Mouse (Mus musculus) stomach, embryonic 16.5 days (tissue): ENCODE results near the gene Fxyd5. TPM values are rescaled to one million over a fixed set of nuclear protein-coding genes. Genes with fewer than 3 reads are reported as not detected.
A peak's percentile ranks its signal among the peaks of the same experiment; 100 is the strongest.

ENCODE experiments used
- ATAC-seq: fragments of 200-750 bp; cut with Nextera tagmentation; 2 replicates; pipeline ENCODE4 v1.8.0; 2017; ENCODE audit warnings: moderate number of reproducible peaks, moderate TSS enrichment; ENCODE audit not compliant: insufficient read depth, low FRiP score
- H3K27ac ChIP-seq: fragments of 300-500 bp; sonication (generic); 2 replicates; pipeline ENCODE4 v1.5.1; 2014; ENCODE audit warnings: low read length
- H3K27me3 ChIP-seq: fragments of 300-500 bp; sonication (generic); 2 replicates; pipeline ENCODE4 v1.6.1; 2014; ENCODE audit warnings: low read length, control low read depth, mixed read lengths; ENCODE audit not compliant: control insufficient read depth, insufficient read depth
- H3K36me3 ChIP-seq: fragments of 300-500 bp; sonication (generic); 2 replicates; pipeline ENCODE4 v1.6.1; 2014; ENCODE audit warnings: low read length; ENCODE audit not compliant: control insufficient read depth, insufficient read depth
- H3K4me1 ChIP-seq: fragments of 300-500 bp; sonication (generic); 2 replicates; pipeline ENCODE4 v1.6.1; 2014; ENCODE audit warnings: low read length, control low read depth, mixed read lengths; ENCODE audit not compliant: control insufficient read depth, insufficient read depth
- H3K4me2 ChIP-seq: fragments of 300-500 bp; sonication (generic); 2 replicates; pipeline ENCODE4 v1.6.1; 2014; ENCODE audit warnings: low read depth, low read length, mixed read lengths
- H3K4me3 ChIP-seq: fragments of 300-500 bp; sonication (generic); replicated peaks from 2 replicates; pipeline ENCODE4 v1.5.1; 2014; ENCODE audit warnings: mild to moderate bottlenecking, low read length
- H3K9ac ChIP-seq: fragments of 300-500 bp; sonication (generic); 2 replicates; pipeline ENCODE4 v1.6.1; 2014; ENCODE audit warnings: low read length
- H3K9me3 ChIP-seq: fragments of 300-500 bp; sonication (generic); replicated peaks from 2 replicates; pipeline ENCODE4 v1.6.1; 2016; ENCODE audit warnings: low read length, control low read depth; ENCODE audit not compliant: control insufficient read depth
- WGBS: fragments of 180-500 bp; shearing (Covaris S2); extraction: QIAGEN DNeasy Blood & Tissue Kit; methylation state at CpG from one replicate; pipeline ENCODE4 v1.1.7; 2014; 5-methylcytosine and 5-hydroxymethylcytosine counted together
- polyA plus RNA-seq: library from polyadenylated mRNA; unstranded; fragments of >200 nt; fragmentation: Nextera tagmentation; extraction: Ambion mirVana; gene quantifications from 2 replicates; pipeline ENCODE4 v1.2.1, GENCODE M21; 2015

Gene Fxyd5
- polyA plus RNA-seq, 1 experiment from 2014 or later: 28.0 TPM

DNA sequence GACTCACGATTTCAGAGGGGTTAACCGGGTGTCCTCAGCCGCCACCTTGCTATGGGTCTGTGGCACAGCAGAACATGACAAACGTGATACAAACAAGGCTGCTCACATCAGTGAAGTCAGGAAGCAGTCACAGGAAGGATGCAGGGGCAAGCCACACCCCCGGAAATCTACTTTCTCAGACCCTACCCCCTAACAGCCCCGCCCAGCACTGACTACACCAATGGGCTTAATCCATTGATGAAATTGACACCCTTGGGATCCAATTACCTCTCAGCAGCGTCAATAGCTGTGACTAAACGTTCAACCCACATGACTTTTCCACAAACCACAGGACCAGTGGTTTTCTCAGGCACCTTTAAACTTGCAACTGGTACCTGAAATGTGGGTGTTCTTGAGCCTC, 13.7 kb downstream of the Fxyd5 start:
- ATAC-seq: no peak
- no peaks in the 10 kb centered on the region for H3K36me3 ChIP-seq
- WGBS: 65% methylated on average over 8 of the region's 8 CpGs

DNA sequence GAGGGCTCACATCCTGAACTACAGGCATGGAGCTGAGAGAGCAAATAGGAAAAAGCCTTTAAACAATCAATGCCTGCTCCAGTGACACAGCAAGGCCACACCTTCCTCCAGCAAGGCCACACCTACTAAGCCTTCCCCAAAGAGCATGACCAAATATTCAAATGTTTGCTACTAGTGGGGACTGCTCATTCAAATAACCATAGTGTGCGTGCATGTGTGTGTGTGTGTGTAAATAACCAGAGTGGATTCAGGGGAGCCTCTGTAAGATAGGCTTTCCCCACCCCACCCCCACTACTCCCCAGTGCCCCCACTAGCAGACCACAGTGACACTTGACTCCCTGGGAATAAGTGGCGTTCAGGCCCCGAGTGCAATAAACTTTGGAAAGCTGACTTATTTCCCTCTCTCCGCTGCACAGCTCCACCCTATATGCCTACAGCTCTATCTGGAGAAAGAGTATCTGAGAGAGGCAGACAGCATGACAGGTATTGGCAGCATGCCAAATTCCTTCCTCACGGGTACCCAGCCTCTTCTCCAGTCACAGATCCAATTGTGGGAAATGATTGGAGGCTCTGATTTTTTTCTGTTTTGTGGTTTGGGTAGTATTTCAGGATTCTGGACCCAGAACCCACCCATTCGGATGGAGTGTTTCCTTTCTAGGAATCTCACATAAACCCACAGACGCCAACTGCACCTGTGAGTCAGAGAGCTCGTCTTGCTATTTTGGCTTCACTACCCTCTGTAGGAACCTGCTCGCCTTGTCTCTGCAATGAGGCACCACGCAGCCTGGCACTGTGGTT, 25.0 kb downstream of the Fxyd5 start:
- 0 out of 2 replicates have a peak overlapping the region, but pooled peaks have one; percentile 41 for H3K27ac ChIP-seq
- ATAC-seq: peak; percentile 76
- H3K27me3 ChIP-seq: no peaks in the 10 kb centered on the region
- no peak overlapping the region for H3K9ac ChIP-seq
- no peaks in the 10 kb centered on the region for H3K9me3 ChIP-seq
- no peak overlapping the region for H3K4me2 ChIP-seq
- WGBS: 31% methylated on average over 10 of the region's 10 CpGs
- H3K36me3 ChIP-seq: no peaks in the 10 kb centered on the region
- H3K4me1 ChIP-seq: 0 out of 2 replicates have a peak, but pooled peaks cover 5% of the 10 kb centered on the region
- H3K4me3 ChIP-seq: no peak overlapping the region

More for the DNA sequence above, 13.7 kb downstream of the Fxyd5 start:
- no peak overlapping the region for H3K27ac ChIP-seq
- H3K9ac ChIP-seq: no peak overlapping the region
- H3K27me3 ChIP-seq: no peaks in the 10 kb centered on the region
- H3K4me3 ChIP-seq: no peak overlapping the region
- H3K4me2 ChIP-seq: no peak overlapping the region
- H3K4me1 ChIP-seq: no peaks in the 10 kb centered on the region
- H3K9me3 ChIP-seq: no peaks in the 10 kb centered on the region

DNA sequence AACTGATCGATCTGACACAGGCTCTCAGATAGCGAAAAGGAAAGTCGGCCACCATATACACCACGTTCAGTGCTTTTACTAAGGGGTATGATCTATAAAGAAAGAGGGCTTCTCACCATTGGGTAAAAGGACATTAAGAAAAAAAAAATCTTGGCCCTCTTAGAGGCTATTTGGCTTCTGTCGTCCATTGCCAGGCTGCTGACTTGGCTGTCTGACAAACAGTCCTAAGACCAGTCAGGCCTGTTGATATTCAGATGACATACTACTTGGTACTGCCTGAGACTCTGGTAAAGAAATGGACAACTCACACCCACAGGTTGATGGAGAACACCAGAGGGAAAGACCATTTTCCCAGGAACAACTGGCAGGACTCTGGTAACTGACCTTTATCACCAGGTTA, 29.3 kb downstream of the Fxyd5 start:
- 71% methylated on average over 5 of the region's 5 CpGs for WGBS
- 0 out of 2 replicates have a peak, but pooled peaks cover 5% of the 10 kb centered on the region for H3K4me1 ChIP-seq
- no peak overlapping the region for H3K27ac ChIP-seq
- no peak overlapping the region for H3K4me2 ChIP-seq
- H3K4me3 ChIP-seq: no peak overlapping the region
- no peaks in the 10 kb centered on the region for H3K36me3 ChIP-seq
- no peak for ATAC-seq
- no peaks in the 10 kb centered on the region for H3K9me3 ChIP-seq
- H3K9ac ChIP-seq: no peak overlapping the region
- H3K27me3 ChIP-seq: no peaks in the 10 kb centered on the region

DNA sequence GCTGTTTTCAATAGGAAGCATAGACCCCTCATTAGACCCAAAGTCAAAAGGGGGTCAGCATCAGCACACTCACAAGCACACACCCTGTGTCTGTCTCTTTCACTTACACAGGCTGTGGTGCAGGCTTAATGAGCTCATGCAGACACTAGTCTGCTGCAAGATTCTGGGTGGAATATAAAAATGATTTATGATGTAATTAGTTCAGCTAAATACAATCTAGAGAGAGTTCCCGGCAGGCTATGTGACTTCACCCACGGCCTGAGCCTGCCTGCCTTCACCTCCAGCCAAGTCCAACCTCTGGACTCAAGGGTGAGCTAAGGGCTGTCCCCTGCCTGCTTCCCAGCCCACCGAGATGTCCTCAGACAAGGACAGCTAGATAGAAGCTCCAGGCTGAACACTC, 33.4 kb downstream of the Fxyd5 start:
- peak; percentile 34; the same call in 1 of the 2 replicates for ATAC-seq
- no peaks in the 10 kb centered on the region for H3K27me3 ChIP-seq
- 28% methylated on average over 3 of the region's 3 CpGs for WGBS
- no peaks in the 10 kb centered on the region for H3K9me3 ChIP-seq
- no peak overlapping the region for H3K4me2 ChIP-seq
- H3K36me3 ChIP-seq: no peaks in the 10 kb centered on the region
- H3K27ac ChIP-seq: no peak overlapping the region
- no peak overlapping the region for H3K4me3 ChIP-seq
- H3K9ac ChIP-seq: no peak overlapping the region
- H3K4me1 ChIP-seq: no peaks in the 10 kb centered on the region

DNA sequence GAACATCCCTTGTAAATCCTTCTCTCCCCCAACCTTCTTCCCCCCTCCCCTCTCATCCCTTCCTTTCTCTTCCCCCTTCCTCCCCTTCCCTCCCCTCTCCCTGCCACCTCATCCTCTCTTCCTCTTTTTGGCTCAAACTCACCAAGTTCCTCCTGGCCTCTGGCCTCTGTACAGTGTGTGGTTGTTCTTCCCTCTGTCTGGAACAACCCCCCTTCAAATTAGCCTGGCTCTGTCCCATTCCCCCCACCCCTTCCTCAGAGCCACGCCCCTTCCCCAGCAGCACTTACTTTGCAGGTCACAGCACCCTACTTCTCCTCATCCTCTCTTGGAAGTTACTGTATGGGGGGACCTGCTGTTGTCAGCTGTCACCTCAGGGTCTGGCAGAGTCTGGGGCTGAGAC, 34.1 kb downstream of the Fxyd5 start:
- peak; percentile 44; the same call in 1 of the 2 replicates for ATAC-seq
- Histone ChIP-seq H3K4me2 (no peak overlapping the region), H3K4me1 (no peaks in the 10 kb centered on the region), H3K9ac (no peak overlapping the region), H3K27me3 (no peaks in the 10 kb centered on the region), H3K36me3 (no peaks in the 10 kb centered on the region), H3K4me3 (no peak overlapping the region), H3K9me3 (no peaks in the 10 kb centered on the region), H3K27ac (no peak overlapping the region)
- WGBS: 48% methylated on average over 1 of the region's 1 CpGs

DNA sequence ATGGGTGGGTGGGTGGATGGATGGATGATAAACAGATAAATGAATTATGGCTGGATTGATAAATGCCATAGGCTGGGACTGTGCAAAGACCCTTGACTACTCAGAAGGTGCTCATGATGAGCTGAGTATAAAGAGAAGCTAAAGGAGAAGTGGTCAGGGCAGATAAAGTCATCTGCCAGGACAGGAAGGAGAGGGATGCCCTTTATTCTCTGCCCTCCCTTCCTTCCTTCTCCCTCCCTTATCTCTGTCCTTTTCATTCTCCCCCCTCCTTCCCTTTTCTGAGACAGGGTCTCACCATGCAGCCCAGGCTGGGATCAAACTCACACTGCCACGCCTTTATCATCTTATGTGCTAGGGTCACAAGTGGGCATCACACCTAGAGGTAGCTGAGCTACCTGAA, 34.5 kb downstream of the Fxyd5 start:
- Histone ChIP-seq H3K4me1 (no peaks in the 10 kb centered on the region), H3K27ac (no peak overlapping the region), H3K36me3 (no peaks in the 10 kb centered on the region), H3K27me3 (no peaks in the 10 kb centered on the region), H3K4me3 (no peak overlapping the region), H3K4me2 (no peak overlapping the region), H3K9me3 (no peaks in the 10 kb centered on the region), H3K9ac (no peak overlapping the region)
- 76% methylated on average over 1 of the region's 1 CpGs for WGBS
- no peak for ATAC-seq

DNA sequence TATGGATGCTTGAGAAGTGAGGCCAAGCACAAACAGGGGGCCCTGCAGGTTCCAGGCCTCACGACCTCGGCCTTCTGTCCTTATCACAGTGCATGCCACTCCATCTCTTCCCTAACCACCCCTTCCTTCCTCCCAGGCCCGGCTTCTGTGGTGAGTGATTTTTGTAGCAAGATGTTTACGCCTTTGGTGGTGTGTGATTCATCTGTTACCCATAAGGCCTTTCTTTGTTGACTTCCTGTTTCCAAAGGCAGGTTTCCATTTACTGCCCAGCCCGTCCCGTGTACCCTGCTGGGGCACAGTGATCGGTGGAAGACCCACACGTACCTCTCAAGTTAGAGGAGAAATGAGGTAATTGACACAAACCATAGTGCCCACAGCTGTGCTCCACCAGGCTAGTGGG, 39.6 kb downstream of the Fxyd5 start:
- WGBS: 66% methylated on average over 8 of the region's 8 CpGs
- H3K27ac ChIP-seq: no peak overlapping the region
- peak; percentile 52 for ATAC-seq

DNA sequence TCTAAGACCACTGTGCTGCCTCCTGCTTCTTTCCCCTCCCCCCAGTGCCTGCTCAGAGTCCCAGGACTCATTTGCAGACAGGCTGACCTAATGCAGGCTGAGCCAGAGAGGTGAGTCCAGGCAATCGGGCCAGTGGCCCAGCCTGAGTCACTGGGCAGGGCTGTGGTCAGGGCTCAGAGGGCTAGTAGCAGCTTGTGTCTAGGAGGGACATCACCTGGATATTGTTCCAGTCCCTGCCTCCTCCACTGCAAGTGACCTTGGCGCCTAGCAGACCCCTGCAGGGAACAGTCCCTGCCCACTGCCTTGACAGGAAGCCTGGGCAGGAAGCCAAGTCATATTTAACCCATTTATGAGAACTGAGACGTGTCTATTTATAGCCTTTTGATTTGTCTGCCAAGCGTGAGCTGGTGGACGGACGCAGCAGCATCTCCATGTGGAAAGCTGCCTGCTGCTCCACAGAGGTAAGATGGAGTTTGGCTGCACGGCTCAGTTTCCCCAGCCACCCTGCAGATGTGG, 41.7 kb downstream of the Fxyd5 start:
- H3K27ac ChIP-seq: peak overlapping the region; percentile 22
- peak overlapping the region; percentile 6; the same call in 1 of the 2 replicates for H3K4me2 ChIP-seq
- peak overlapping the region; percentile 16 for H3K9ac ChIP-seq
- no peaks in the 10 kb centered on the region; the same call in 1 of the 2 replicates for H3K9me3 ChIP-seq
- WGBS: 10% methylated on average over 7 of the region's 7 CpGs
- peak; percentile 82 for ATAC-seq
- no peaks in the 10 kb centered on the region for H3K27me3 ChIP-seq
- H3K4me1 ChIP-seq: peaks cover 10% of the 10 kb centered on the region
- H3K36me3 ChIP-seq: no peaks in the 10 kb centered on the region
- no peak overlapping the region for H3K4me3 ChIP-seq

More for the DNA sequence above, 39.6 kb downstream of the Fxyd5 start:
- H3K9me3 ChIP-seq: no peaks in the 10 kb centered on the region
- H3K36me3 ChIP-seq: no peaks in the 10 kb centered on the region
- H3K27me3 ChIP-seq: no peaks in the 10 kb centered on the region
- H3K4me1 ChIP-seq: peaks cover 10% of the 10 kb centered on the region
- no peak overlapping the region for H3K4me2 ChIP-seq
- H3K4me3 ChIP-seq: no peak overlapping the region
- H3K9ac ChIP-seq: no peak overlapping the region

DNA sequence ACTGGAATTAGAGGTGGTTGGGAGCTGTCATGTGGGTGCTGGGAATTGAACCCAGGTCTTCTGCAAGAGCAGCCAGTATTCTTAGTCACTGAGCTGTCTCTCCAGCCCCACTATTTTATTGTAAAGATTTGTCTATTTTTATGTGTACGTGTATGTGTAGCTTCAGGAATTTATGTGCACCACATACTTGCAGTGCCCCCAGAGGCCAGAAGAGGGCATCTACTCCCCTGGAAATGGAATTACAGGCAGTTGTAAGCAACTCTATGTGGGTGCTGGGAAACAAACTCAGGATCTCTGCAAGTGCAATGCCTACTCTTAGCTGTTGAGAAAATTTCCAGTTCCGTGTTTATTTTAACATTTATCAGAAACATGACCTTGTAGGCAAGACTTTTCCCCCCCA, 45.8 kb downstream of the Fxyd5 start:
- no peak for ATAC-seq
- Histone ChIP-seq H3K9ac (no peak overlapping the region), H3K27me3 (no peaks in the 10 kb centered on the region), H3K4me3 (no peak overlapping the region), H3K36me3 (no peaks in the 10 kb centered on the region), H3K9me3 (no peaks in the 10 kb centered on the region; the same call in 1 of the 2 replicates), H3K4me1 (peaks cover 10% of the 10 kb centered on the region), H3K27ac (no peak overlapping the region), H3K4me2 (no peak overlapping the region)
- 85% methylated on average over 2 of the region's 2 CpGs for whole genome bisulfite sequencing
